Mouse (Mus musculus) lung, postnatal 0 days (tissue): ENCODE measurements at regions not wholly inside any gene's neighbourhood (a gene's known extent, or its start where the extent isn't known, plus 50 kb on each side); places are given as distances from the start of the nearest gene placed in this dataset.

Source experiments
- ATAC-seq: fragments of 200-750 bp; cut with Nextera tagmentation; 2 replicates; pipeline ENCODE4 v1.8.0; 2017; ENCODE audit warnings: moderate library complexity
- DNase-seq: peaks from one replicate; pipeline ENCODE4 v3.0.0-alpha.2; 2016; ENCODE audit warnings: low spot score
- H3K27ac ChIP-seq: fragments of 300-500 bp; sonication (generic); 2 replicates; pipeline ENCODE4 v1.5.1; 2014; ENCODE audit warnings: antibody characterized with exemption, mild to moderate bottlenecking, low read length, mixed read lengths
- H3K27me3 ChIP-seq: fragments of 300-500 bp; sonication (generic); replicated peaks from 2 replicates; pipeline ENCODE4 v1.6.1; 2014; ENCODE audit warnings: low read length, mixed read lengths; ENCODE audit not compliant: insufficient read depth
- H3K36me3 ChIP-seq: fragments of 300-500 bp; sonication (generic); 2 replicates; pipeline ENCODE4 v1.6.1; 2014; ENCODE audit warnings: low read length, mixed read lengths; ENCODE audit not compliant: insufficient read depth
- H3K4me1 ChIP-seq: fragments of 300-500 bp; sonication (generic); 2 replicates; pipeline ENCODE4 v1.6.1; 2014; ENCODE audit warnings: antibody characterized with exemption, low read depth, low read length, mixed read lengths; ENCODE audit not compliant: insufficient read depth
- H3K4me2 ChIP-seq: fragments of 300-500 bp; sonication (generic); replicated peaks from 2 replicates; pipeline ENCODE4 v1.6.1; 2014; ENCODE audit warnings: low read depth, mild to moderate bottlenecking, low read length, moderate library complexity, mixed read lengths
- H3K4me3 ChIP-seq: fragments of 300-500 bp; sonication (generic); 2 replicates; pipeline ENCODE4 v1.5.1; 2014; ENCODE audit warnings: low read depth, low read length
- H3K9ac ChIP-seq: fragments of 300-500 bp; sonication (generic); replicated peaks from 2 replicates; pipeline ENCODE4 v1.6.1; 2014; ENCODE audit warnings: low read depth, mild to moderate bottlenecking
- H3K9me3 ChIP-seq: fragments of 300-500 bp; sonication (generic); 2 replicates; pipeline ENCODE4 v1.6.1; 2016; ENCODE audit warnings: low read length, mixed read lengths
- CTCF ChIP-seq: IDR thresholded peaks from 2 replicates; pipeline ENCODE4 v1.5.1; 2016; ENCODE audit warnings: antibody characterized with exemption, mild to moderate bottlenecking
- EP300 ChIP-seq: IDR thresholded peaks from 2 replicates; pipeline ENCODE4 v1.6.1; 2016; ENCODE audit warnings: antibody characterized with exemption, mild to moderate bottlenecking, control low read depth
- WGBS: fragments of 180-500 bp; shearing (Covaris S2); extraction: QIAGEN DNeasy Blood & Tissue Kit; methylation state at CpG from one replicate; pipeline ENCODE4 v1.1.7; 2014; 5-methylcytosine and 5-hydroxymethylcytosine counted together

- H3K36me3 ChIP-seq, result no peaks in the 10 kb centered on the region
- H3K27ac ChIP-seq, result no peak overlapping the region
- no peaks in the 10 kb centered on the region for H3K9me3 ChIP-seq
- H3K27me3 ChIP-seq, result no peaks in the 10 kb centered on the region
- ATAC-seq (no peak), DNase-seq (no peak)
- no peak for TF ChIP-seq CTCF
- no peak for TF ChIP-seq EP300
- 42% methylated on average over 5 of the region's 5 CpGs for WGBS
- H3K9ac ChIP-seq, result no peak overlapping the region
- no peak overlapping the region for H3K4me2 ChIP-seq
- H3K4me1 ChIP-seq, result no peaks in the 10 kb centered on the region
- H3K4me3 ChIP-seq, result no peak overlapping the region
Measured at GRCm38 (mm10) chr11:39453329-39453952, 1241.6 kb downstream of the Mat2b start.

- Histone ChIP-seq H3K4me3 (no peak overlapping the region), H3K4me1 (no peaks in the 10 kb centered on the region), H3K4me2 (no peak overlapping the region), H3K27me3 (no peaks in the 10 kb centered on the region), H3K9me3 (no peaks in the 10 kb centered on the region), H3K36me3 (no peaks in the 10 kb centered on the region), H3K9ac (no peak overlapping the region), H3K27ac (no peak overlapping the region)
- WGBS, result 58% methylated on average over 2 of the region's 2 CpGs
- TF ChIP-seq EP300 (no peak), CTCF (no peak)
- no peak for ATAC-seq
- no peak for DNase-seq
Measured at GRCm38 (mm10) chr11:39446374-39446773, 1248.6 kb downstream of the Mat2b start.

GRCm38 (mm10) chr11:39411691-39412090 is 1283.3 kb downstream of the Mat2b start:
- H3K4me2 ChIP-seq, result no peak overlapping the region
- TF ChIP-seq CTCF (no peak), EP300 (no peak)
- no peak overlapping the region for H3K27ac ChIP-seq
- DNase-seq (no peak), ATAC-seq (no peak)
- no peak overlapping the region for H3K9ac ChIP-seq
- H3K36me3 ChIP-seq, result no peaks in the 10 kb centered on the region
- no peaks in the 10 kb centered on the region for H3K4me1 ChIP-seq
- H3K4me3 ChIP-seq, result no peak overlapping the region
- H3K27me3 ChIP-seq, result no peaks in the 10 kb centered on the region
- 85% methylated on average over 2 of the region's 2 CpGs for WGBS
- no peaks in the 10 kb centered on the region for H3K9me3 ChIP-seq

- Histone ChIP-seq H3K9me3 (no peaks in the 10 kb centered on the region), H3K9ac (no peak overlapping the region), H3K27me3 (no peaks in the 10 kb centered on the region), H3K36me3 (no peaks in the 10 kb centered on the region), H3K4me2 (no peak overlapping the region), H3K4me3 (no peak overlapping the region), H3K27ac (no peak overlapping the region), H3K4me1 (no peaks in the 10 kb centered on the region)
- TF ChIP-seq CTCF, result no peak
- 90% methylated on average over 2 of the region's 2 CpGs for WGBS
- DNase-seq (no peak), ATAC-seq (no peak)
Measured at GRCm38 (mm10) chr11:39411182-39411581, 1283.8 kb downstream of the Mat2b start.

- TF ChIP-seq CTCF (no peak), EP300 (no peak)
- Histone ChIP-seq H3K27me3 (no peaks in the 10 kb centered on the region), H3K4me1 (no peaks in the 10 kb centered on the region), H3K36me3 (no peaks in the 10 kb centered on the region), H3K9me3 (no peaks in the 10 kb centered on the region), H3K4me2 (no peak overlapping the region), H3K9ac (no peak overlapping the region), H3K27ac (no peak overlapping the region), H3K4me3 (no peak overlapping the region)
- no peak for DNase-seq
- no peak for ATAC-seq
Measured at GRCm38 (mm10) chr11:39364827-39365226, 1330.2 kb downstream of the Mat2b start.

GRCm38 (mm10) chr11:39350616-39351015 is 1344.4 kb downstream of the Mat2b start:
- no peak for DNase-seq
- Histone ChIP-seq H3K27ac (no peak overlapping the region), H3K9ac (no peak overlapping the region), H3K9me3 (no peaks in the 10 kb centered on the region), H3K4me2 (no peak overlapping the region), H3K36me3 (no peaks in the 10 kb centered on the region), H3K27me3 (no peaks in the 10 kb centered on the region), H3K4me1 (no peaks in the 10 kb centered on the region), H3K4me3 (no peak overlapping the region)
- WGBS, result 12% methylated on average over 1 of the region's 1 CpGs
- no peak for ATAC-seq
- TF ChIP-seq CTCF, result no peak
- TF ChIP-seq EP300, result no peak
